Mouse (Mus musculus) liver, adult 2 months (tissue): ENCODE data around the gene Frem1.

ENCODE experiments used
- CTCF ChIP-seq: fragments of 200-500 bp; IDR thresholded peaks from 2 replicates; pipeline ENCODE4 v1.5.1; 2011; ENCODE audit warnings: low read depth, low read length, control low read depth
- POLR2A ChIP-seq: fragments of 200-500 bp; IDR thresholded peaks from 2 replicates; pipeline ENCODE4 v1.6.1; 2011; ENCODE audit warnings: low read length, control low read depth; ENCODE audit not compliant: insufficient read depth; ENCODE audit errors: extremely low read depth

GRCm38 (mm10) chr4:82961024-82961423 lies 91.1 kb downstream of the Frem1 start:
- TF ChIP-seq POLR2A (no peak), CTCF (no peak)
